In genomic region chr2:61470064-61470463, GRCm38 (mm10) we compare ENCODE assay signal across 20 mouse cellular contexts.
"Had no signal": no experiment of that assay in that cellular context is flagged by ENCODE, and none has a peak within 500 bp of the region (broad histone marks: within the 10 kb centered on the region; RNA-seq: fewer than 3 reads in every experiment).

No protein-coding gene starts in this region.

- H3K9me3 ChIP-seq: limb, embryonic 12.5 days; limb, embryonic 15.5 days; midbrain, embryonic 12.5 days; neural tube, embryonic 13.5 days had no signal

- H3K4me2 ChIP-seq: limb, embryonic 12.5 days; limb, embryonic 15.5 days; midbrain, embryonic 12.5 days; neural tube, embryonic 13.5 days had no signal

- H3K27ac ChIP-seq: kidney, postnatal 0 days; layer of hippocampus, adult 2 months; limb, embryonic 12.5 days; limb, embryonic 15.5 days; midbrain, embryonic 12.5 days; neural tube, embryonic 13.5 days had no signal

- ATAC-seq: intestine, postnatal 0 days; midbrain, embryonic 16.5 days had no signal

- DNase-seq: kidney, adult 2 months; kidney, postnatal 25 days; layer of hippocampus, postnatal 36 days; left cerebral cortex, postnatal 4 days; lung, adult 2 months; lung, postnatal 14 days; lung, postnatal 4 days; retina, postnatal 1 day; right cerebral cortex, postnatal 25 days; thymus, adult 18-20 months; thymus, postnatal 36 days had no signal

- H3K27me3 ChIP-seq: limb, embryonic 12.5 days; limb, embryonic 15.5 days; midbrain, embryonic 12.5 days; neural tube, embryonic 13.5 days had no signal

- H3K36me3 ChIP-seq: limb, embryonic 12.5 days; limb, embryonic 15.5 days; midbrain, embryonic 12.5 days; neural tube, embryonic 13.5 days had no signal

- H3K4me1 ChIP-seq: limb, embryonic 12.5 days; limb, embryonic 15.5 days; midbrain, embryonic 12.5 days; neural tube, embryonic 13.5 days had no signal

- H3K4me3 ChIP-seq: layer of hippocampus, adult 2 months; limb, embryonic 12.5 days; limb, embryonic 15.5 days; midbrain, embryonic 12.5 days; myocyte; neural tube, embryonic 13.5 days had no signal

- H3K9ac ChIP-seq: limb, embryonic 12.5 days; limb, embryonic 15.5 days; midbrain, embryonic 12.5 days; neural tube, embryonic 13.5 days had no signal
